Mouse (Mus musculus): ENCODE results near the gene Rab2b.
"Not testable (repeated sequence)": the region's sequence is repeated elsewhere in the genome, so short reads cannot be mapped to it uniquely, and the experiment has no call there.

Gene Rab2b

GRCm38 (mm10) chr14:52278932-52279746 is at the start of gene Rab2b, which contains the start of gene Tox4:
Gene Rab2b, minus strand, starts transcription at chr14:52279545.
Gene Tox4, plus strand, starts transcription at chr14:52279146.
- DNase-seq: peak; percentile 98

GRCm38 (mm10) chr14:52327910-52328812 is 48.8 kb upstream of the Rab2b start, which contains the start of gene Sall2:
Gene Sall2, minus strand, starts transcription at chr14:52328762.
- no peak for DNase-seq

GRCm38 (mm10) chr14:52327375-52327901 is 48.1 kb upstream of the Rab2b start:
- no peak for DNase-seq

GRCm38 (mm10) chr14:52325890-52326289 is 46.5 kb upstream of the Rab2b start:
- DNase-seq: no peak

- DNase-seq: no peak
These were observed 40.0 kb upstream of the Rab2b start for GRCm38 (mm10) chr14:52319361-52319760.

GRCm38 (mm10) chr14:52316441-52317225 is 37.3 kb upstream of the Rab2b start:
- peak; percentile 44 for DNase-seq

GRCm38 (mm10) chr14:52315792-52316440 is 36.6 kb upstream of the Rab2b start:
- DNase-seq: peak; percentile 74

GRCm38 (mm10) chr14:52315283-52315780 is 36.0 kb upstream of the Rab2b start:
- peak; percentile 31 for DNase-seq

GRCm38 (mm10) chr14:52314808-52315150 is 35.4 kb upstream of the Rab2b start:
- DNase-seq: no peak

- DNase-seq: no peak
These were observed 34.8 kb upstream of the Rab2b start for GRCm38 (mm10) chr14:52313931-52314807.

- DNase-seq: no peak
These were observed 31.6 kb upstream of the Rab2b start for GRCm38 (mm10) chr14:52310906-52311305.

- DNase-seq: not testable (repeated sequence)
These were observed 31.0 kb upstream of the Rab2b start for GRCm38 (mm10) chr14:52310343-52310742.

GRCm38 (mm10) chr14:52306100-52306499 is 26.8 kb upstream of the Rab2b start:
- DNase-seq: no peak

GRCm38 (mm10) chr14:52304644-52305271 is 25.4 kb upstream of the Rab2b start, which contains the start of gene Mettl3:
Gene Mettl3, minus strand, starts transcription at chr14:52305128.
- DNase-seq: peak; percentile 86

GRCm38 (mm10) chr14:52303517-52303916 is 24.2 kb upstream of the Rab2b start:
- not testable (repeated sequence) for DNase-seq

- no peak for DNase-seq
These were observed 16.4 kb upstream of the Rab2b start for GRCm38 (mm10) chr14:52295558-52296264.

GRCm38 (mm10) chr14:52284191-52284590 is 4.8 kb upstream of the Rab2b start:
- no peak for DNase-seq

GRCm38 (mm10) chr14:52283629-52284028 is 4.3 kb upstream of the Rab2b start:
- no peak for DNase-seq

- no peak for DNase-seq
These were observed 389 bp upstream of the Rab2b start for GRCm38 (mm10) chr14:52279747-52280120.

- DNase-seq: no peak
These were observed 2.1 kb downstream of the Rab2b start for GRCm38 (mm10) chr14:52277210-52277609.
